Mouse (Mus musculus) stomach, postnatal 0 days (tissue): ENCODE data around the gene Ttc12. TPM values are rescaled to one million over a fixed set of nuclear protein-coding genes. Genes with fewer than 3 reads are reported as not detected.

Source experiments
- ATAC-seq: fragments of 200-750 bp; cut with Nextera tagmentation; 2 replicates; pipeline ENCODE4 v1.8.0; 2017; ENCODE audit not compliant: low FRiP score, low TSS enrichment
- DNase-seq: peaks from one replicate; pipeline ENCODE4 v3.0.0-alpha.2; 2016; ENCODE audit warnings: low spot score
- H3K27ac ChIP-seq: fragments of 300-500 bp; sonication (generic); replicated peaks from 2 replicates; pipeline ENCODE4 v1.5.1; 2014; ENCODE audit warnings: mild to moderate bottlenecking, control low read depth
- H3K27me3 ChIP-seq: fragments of 300-500 bp; sonication (generic); 2 replicates; pipeline ENCODE4 v1.6.1; 2014; ENCODE audit warnings: low read length; ENCODE audit not compliant: control insufficient read depth, insufficient read depth
- H3K36me3 ChIP-seq: fragments of 300-500 bp; sonication (generic); 2 replicates; pipeline ENCODE4 v1.6.1; 2014; ENCODE audit warnings: low read length, mixed read lengths; ENCODE audit not compliant: control insufficient read depth, insufficient read depth
- H3K4me1 ChIP-seq: fragments of 300-500 bp; sonication (generic); replicated peaks from 2 replicates; pipeline ENCODE4 v1.6.1; 2014; ENCODE audit warnings: antibody characterized with exemption; ENCODE audit not compliant: control insufficient read depth, insufficient read depth
- H3K4me2 ChIP-seq: fragments of 300-500 bp; sonication (generic); replicated peaks from 2 replicates; pipeline ENCODE4 v1.6.1; 2014; ENCODE audit warnings: low read depth, mild to moderate bottlenecking, control low read depth, moderate library complexity
- H3K4me3 ChIP-seq: fragments of 300-500 bp; sonication (generic); 2 replicates; pipeline ENCODE4 v1.5.1; 2014; ENCODE audit warnings: low read depth, low read length, control low read depth
- H3K9ac ChIP-seq: fragments of 300-500 bp; sonication (generic); 2 replicates; pipeline ENCODE4 v1.6.1; 2014; ENCODE audit warnings: mild to moderate bottlenecking, low read length, control low read depth, mixed read lengths
- H3K9me3 ChIP-seq: fragments of 300-500 bp; sonication (generic); 2 replicates; pipeline ENCODE4 v1.6.1; 2016; ENCODE audit warnings: low read length; ENCODE audit not compliant: control insufficient read depth
- CTCF ChIP-seq: IDR thresholded peaks from 2 replicates; pipeline ENCODE4 v1.5.1; 2016; ENCODE audit warnings: antibody characterized with exemption, low read depth, mild to moderate bottlenecking, moderate library complexity
- EP300 ChIP-seq: optimal IDR thresholded peaks from 2 replicates; pipeline ENCODE3; 2016; ENCODE audit warnings: antibody characterized with exemption
- WGBS: fragments of 180-500 bp; shearing (Covaris S2); extraction: QIAGEN DNeasy Blood & Tissue Kit; methylation state at CpG from one replicate; pipeline ENCODE4 v1.1.7; 2014; 5-methylcytosine and 5-hydroxymethylcytosine counted together
- polyA plus RNA-seq: library from polyadenylated mRNA; unstranded; fragments of >200 nt; fragmentation: Nextera tagmentation; extraction: Ambion mirVana; gene quantifications from 2 replicates; pipeline ENCODE4 v1.2.1, GENCODE M21; 2015

Ttc12 gene
- polyA plus RNA-seq, 1 experiment from 2014 or later = 0.86 TPM

GRCm38 (mm10) chr9:49410621-49411020 lies 75.4 kb downstream of the Ttc12 start:
- Histone ChIP-seq H3K9ac (no peak overlapping the region), H3K9me3 (no peaks in the 10 kb centered on the region), H3K27ac (no peak overlapping the region), H3K27me3 (no peaks in the 10 kb centered on the region), H3K4me3 (no peak overlapping the region), H3K4me1 (no peaks in the 10 kb centered on the region), H3K4me2 (no peak overlapping the region), H3K36me3 (no peaks in the 10 kb centered on the region)
- no peak for ATAC-seq
- TF ChIP-seq CTCF (no peak), EP300 (no peak)
- 68% methylated on average over 5 of the region's 5 CpGs for WGBS
- DNase-seq = no peak

DNA sequence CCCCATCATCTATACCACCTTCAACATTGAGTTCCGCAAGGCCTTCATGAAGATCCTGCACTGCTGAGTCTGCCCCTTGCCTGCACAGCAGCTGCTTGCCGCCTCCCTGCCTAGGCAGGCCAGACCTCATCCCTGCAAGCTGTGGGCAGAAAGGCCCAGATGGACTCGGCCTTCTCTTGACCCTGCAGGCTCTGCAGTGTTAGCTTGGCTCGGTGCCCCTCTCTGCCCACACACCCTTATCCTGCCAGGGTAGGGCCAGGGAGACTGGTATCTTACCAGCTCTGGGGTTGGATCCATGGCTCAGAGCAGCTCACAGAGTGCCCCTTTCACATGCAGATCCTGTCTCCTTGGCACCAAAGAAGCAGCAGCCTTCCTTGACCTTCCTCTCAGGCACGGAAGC lies 79.0 kb downstream of the Ttc12 start:
- no peaks in the 10 kb centered on the region for H3K4me1 ChIP-seq
- WGBS = 88% methylated on average over 5 of the region's 5 CpGs
- DNase-seq (no peak), ATAC-seq (no peak)
- H3K4me2 ChIP-seq = no peak overlapping the region
- no peak overlapping the region for H3K4me3 ChIP-seq
- H3K9ac ChIP-seq = no peak overlapping the region
- TF ChIP-seq EP300 (no peak), CTCF (no peak)
- H3K9me3 ChIP-seq = no peaks in the 10 kb centered on the region
- H3K27ac ChIP-seq = no peak overlapping the region
- H3K36me3 ChIP-seq = no peaks in the 10 kb centered on the region
- no peaks in the 10 kb centered on the region for H3K27me3 ChIP-seq

GRCm38 (mm10) chr9:49403711-49404110 lies 82.3 kb downstream of the Ttc12 start:
- WGBS = 44% methylated on average over 2 of the region's 2 CpGs
- TF ChIP-seq CTCF (no peak), EP300 (no peak)

DNA sequence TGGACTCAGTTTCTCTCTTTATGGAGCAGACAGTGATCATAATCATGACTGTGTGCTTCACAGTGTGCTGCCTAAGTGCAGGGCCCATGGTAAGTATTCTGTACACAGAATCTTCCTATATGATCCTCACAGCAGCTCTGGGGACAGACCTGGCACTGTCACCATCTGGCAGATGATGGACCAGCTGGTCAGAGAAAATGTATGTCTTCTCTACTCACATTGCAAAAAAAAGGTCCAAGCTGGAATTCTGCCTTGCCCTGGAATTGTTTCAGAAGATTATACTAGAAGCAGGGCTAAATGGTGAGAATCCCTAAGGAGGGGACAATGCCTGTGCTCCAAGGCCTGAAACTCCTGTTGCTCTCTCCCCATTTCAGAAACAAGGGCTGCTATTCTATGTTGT lies 90.0 kb downstream of the Ttc12 start:
- H3K27me3 ChIP-seq = no peaks in the 10 kb centered on the region
- H3K4me3 ChIP-seq = no peak overlapping the region
- no peak overlapping the region for H3K27ac ChIP-seq
- H3K4me2 ChIP-seq = no peak overlapping the region
- no peak overlapping the region for H3K9ac ChIP-seq
- ATAC-seq = no peak
- H3K4me1 ChIP-seq = no peaks in the 10 kb centered on the region
- no peak for TF ChIP-seq CTCF
- TF ChIP-seq EP300 = no peak
- no peaks in the 10 kb centered on the region for H3K36me3 ChIP-seq
- H3K9me3 ChIP-seq = no peaks in the 10 kb centered on the region
- DNase-seq = no peak

More at GRCm38 (mm10) chr9:49403711-49404110, 82.3 kb downstream of the Ttc12 start:
- no peak overlapping the region for H3K9ac ChIP-seq
- ATAC-seq = no peak
- no peak overlapping the region for H3K4me3 ChIP-seq
- DNase-seq = no peak
- no peaks in the 10 kb centered on the region for H3K4me1 ChIP-seq
- H3K4me2 ChIP-seq = no peak overlapping the region
- no peak overlapping the region for H3K27ac ChIP-seq
- no peaks in the 10 kb centered on the region for H3K27me3 ChIP-seq
- H3K36me3 ChIP-seq = no peaks in the 10 kb centered on the region
- H3K9me3 ChIP-seq = no peaks in the 10 kb centered on the region

GRCm38 (mm10) chr9:49392242-49392641 lies 93.8 kb downstream of the Ttc12 start:
- Histone ChIP-seq H3K4me3 (no peak overlapping the region), H3K27ac (no peak overlapping the region), H3K4me1 (no peaks in the 10 kb centered on the region), H3K9me3 (no peaks in the 10 kb centered on the region), H3K9ac (no peak overlapping the region), H3K27me3 (no peaks in the 10 kb centered on the region), H3K36me3 (no peaks in the 10 kb centered on the region), H3K4me2 (no peak overlapping the region)
- ATAC-seq = no peak
- no peak for TF ChIP-seq EP300
- no peak for TF ChIP-seq CTCF
- WGBS = 39% methylated on average over 2 of the region's 2 CpGs
- DNase-seq = no peak

Other genes starting within 250 kb of the Ttc12 start
- not detected in 2 replicates for gene Gm4894, start 235.7 kb downstream of the Ttc12 start, polyA plus RNA-seq
- gene Drd2, start 145.6 kb downstream of the Ttc12 start, polyA plus RNA-seq = 0.05 TPM in 1 of 2 replicates, not detected in the other
- gene Ankk1, start 59.2 kb downstream of the Ttc12 start, polyA plus RNA-seq = 2.6 and 3.6 TPM in 2 replicates